Mouse (Mus musculus) heart, embryonic 13.5 days (tissue): Measurements from ENCODE around the gene Mpl. TPM values are rescaled to one million over a fixed set of nuclear protein-coding genes. Genes with fewer than 3 reads are reported as not detected.

ENCODE experiments used
- ATAC-seq: fragments of 200-750 bp; cut with Nextera tagmentation; 2 replicates; pipeline ENCODE4 v1.8.0; 2017; ENCODE audit warnings: moderate TSS enrichment; ENCODE audit not compliant: insufficient number of reproducible peaks, low FRiP score, low TSS enrichment; ENCODE audit errors: extremely low read depth
- H3K27ac ChIP-seq: fragments of 300-500 bp; sonication (generic); replicated peaks from 2 replicates; pipeline ENCODE4 v1.5.1; 2015; ENCODE audit warnings: moderate library complexity, mild to moderate bottlenecking, inconsistent platforms
- H3K27me3 ChIP-seq: fragments of 300-500 bp; sonication (generic); replicated peaks from 2 replicates; pipeline ENCODE4 v1.6.1; 2015; ENCODE audit warnings: mild to moderate bottlenecking, inconsistent platforms
- H3K36me3 ChIP-seq: fragments of 300-500 bp; sonication (generic); 2 replicates; pipeline ENCODE4 v1.6.1; 2015; ENCODE audit warnings: mild to moderate bottlenecking, inconsistent platforms
- H3K4me1 ChIP-seq: fragments of 300-500 bp; sonication (generic); 2 replicates; pipeline ENCODE4 v1.6.1; 2015; ENCODE audit warnings: inconsistent platforms
- H3K4me2 ChIP-seq: fragments of 300-500 bp; sonication (generic); 2 replicates; pipeline ENCODE4 v1.6.1; 2015; ENCODE audit warnings: inconsistent platforms, mild to moderate bottlenecking, moderate library complexity
- H3K4me3 ChIP-seq: fragments of 300-500 bp; sonication (generic); 2 replicates; pipeline ENCODE4 v1.5.1; 2015; ENCODE audit warnings: moderate library complexity, mild to moderate bottlenecking, inconsistent platforms
- H3K9ac ChIP-seq: fragments of 300-500 bp; sonication (generic); 2 replicates; pipeline ENCODE4 v1.6.1; 2015; ENCODE audit warnings: inconsistent platforms, mild to moderate bottlenecking, moderate library complexity
- H3K9me3 ChIP-seq: fragments of 300-500 bp; sonication (generic); 2 replicates; pipeline ENCODE4 v1.6.1; 2016; ENCODE audit warnings: inconsistent platforms
- WGBS: fragments of 180-500 bp; shearing (Covaris S2); methylation state at CpG from one replicate; pipeline ENCODE4 v1.1.7; 2015; ENCODE audit warnings: mixed read lengths; 5-methylcytosine and 5-hydroxymethylcytosine counted together
- polyA plus RNA-seq: library from polyadenylated mRNA; unstranded; fragments of >200 nt; fragmentation: Nextera tagmentation; extraction: Ambion mirVana; gene quantifications from 2 replicates; pipeline ENCODE4 v1.2.1, GENCODE M21; 2015

Gene Mpl
- polyA plus RNA-seq, 1 experiment from 2014 or later, result 2.1 TPM

- WGBS, result 90% methylated on average over 3 of the region's 3 CpGs
- Histone ChIP-seq H3K27me3 (no peaks in the 10 kb centered on the region), H3K27ac (no peak overlapping the region), H3K9ac (no peak overlapping the region), H3K9me3 (no peaks in the 10 kb centered on the region), H3K4me2 (no peak overlapping the region), H3K4me1 (peaks cover 9% of the 10 kb centered on the region), H3K4me3 (no peak overlapping the region), H3K36me3 (peaks cover 88% of the 10 kb centered on the region)
- ATAC-seq, result no peak
These were observed 55.9 kb downstream of the Mpl start for GRCm38 (mm10) chr4:118401421-118401820.

GRCm38 (mm10) chr4:118398400-118398799 lies 58.9 kb downstream of the Mpl start:
- H3K36me3 ChIP-seq, result peaks cover 89% of the 10 kb centered on the region

GRCm38 (mm10) chr4:118396433-118396832 lies 60.9 kb downstream of the Mpl start:
- no peaks in the 10 kb centered on the region for H3K9me3 ChIP-seq
- H3K4me3 ChIP-seq, result no peak overlapping the region
- no peak overlapping the region for H3K9ac ChIP-seq
- peaks cover 89% of the 10 kb centered on the region for H3K36me3 ChIP-seq
- peaks cover 27% of the 10 kb centered on the region for H3K4me1 ChIP-seq
- H3K27ac ChIP-seq, result peak overlapping the region; percentile 50; the same call in 1 of the 2 replicates
- WGBS, result 71% methylated on average over 3 of the region's 3 CpGs
- no peaks in the 10 kb centered on the region for H3K27me3 ChIP-seq
- ATAC-seq, result no peak
- H3K4me2 ChIP-seq, result no peak overlapping the region

More at GRCm38 (mm10) chr4:118398400-118398799, 58.9 kb downstream of the Mpl start:
- H3K4me2 ChIP-seq, result no peak overlapping the region
- no peak for ATAC-seq
- H3K4me1 ChIP-seq, result peaks cover 32% of the 10 kb centered on the region
- no peak overlapping the region for H3K4me3 ChIP-seq
- no peaks in the 10 kb centered on the region for H3K27me3 ChIP-seq
- WGBS, result 90% methylated on average over 6 of the region's 6 CpGs
- H3K9ac ChIP-seq, result no peak overlapping the region
- no peaks in the 10 kb centered on the region for H3K9me3 ChIP-seq
- H3K27ac ChIP-seq, result no peak overlapping the region

GRCm38 (mm10) chr4:118395289-118395688 lies 62.0 kb downstream of the Mpl start:
- Histone ChIP-seq H3K27me3 (no peaks in the 10 kb centered on the region), H3K36me3 (peaks cover 89% of the 10 kb centered on the region), H3K4me2 (0 out of 2 replicates have a peak overlapping the region, but pooled peaks have one; percentile 14), H3K9me3 (no peaks in the 10 kb centered on the region), H3K4me3 (no peak overlapping the region), H3K9ac (peak overlapping the region; percentile 50; the same call in 1 of the 2 replicates), H3K27ac (peak overlapping the region; percentile 84), H3K4me1 (peaks cover 27% of the 10 kb centered on the region)
- ATAC-seq, result no peak
- WGBS, result 29% methylated on average over 4 of the region's 4 CpGs

GRCm38 (mm10) chr4:118394505-118394904 lies 62.8 kb downstream of the Mpl start:
- WGBS, result 34% methylated on average over 6 of the region's 6 CpGs
- Histone ChIP-seq H3K36me3 (peaks cover 89% of the 10 kb centered on the region), H3K4me2 (no peak overlapping the region), H3K9ac (peak overlapping the region; percentile 53), H3K4me3 (no peak overlapping the region), H3K9me3 (no peaks in the 10 kb centered on the region), H3K4me1 (peaks cover 27% of the 10 kb centered on the region), H3K27me3 (no peaks in the 10 kb centered on the region), H3K27ac (peak overlapping the region; percentile 84)
- ATAC-seq, result no peak

Other genes with a start within 250 kb of the Mpl start
- 24.0 and 26.9 TPM in 2 replicates for gene Ptprf, start 166.1 kb downstream of the Mpl start, polyA plus RNA-seq
- 4.1 and 4.4 TPM in 2 replicates for gene Szt2, start 48.2 kb downstream of the Mpl start, polyA plus RNA-seq
- gene Med8, start 48.2 kb downstream of the Mpl start, polyA plus RNA-seq, result 73.2 and 81.3 TPM in 2 replicates
- gene Elovl1, start 29.4 kb downstream of the Mpl start, polyA plus RNA-seq, result 56.4 and 63.2 TPM in 2 replicates
- gene Cdc20, start 20.2 kb downstream of the Mpl start, polyA plus RNA-seq, result 171 and 186 TPM in 2 replicates
- gene Tie1, start 32.5 kb upstream of the Mpl start, polyA plus RNA-seq, result 57.7 and 61.1 TPM in 2 replicates
- 0.36 and 0.75 TPM in 2 replicates for gene 2610528J11Rik, start 69.5 kb upstream of the Mpl start, polyA plus RNA-seq
- gene Tmem125, start 86.5 kb upstream of the Mpl start, polyA plus RNA-seq, result 0.24 and 0.43 TPM in 2 replicates
- 0.31 and 0.53 TPM in 2 replicates for gene Cfap57, start 163.3 kb upstream of the Mpl start, polyA plus RNA-seq
- 76.0 and 78.9 TPM in 2 replicates for gene Ebna1bp2, start 163.3 kb upstream of the Mpl start, polyA plus RNA-seq
- not detected in 2 replicates for gene Olfr62, start 201.4 kb upstream of the Mpl start, polyA plus RNA-seq
- gene Olfr1342, start 235.2 kb upstream of the Mpl start, polyA plus RNA-seq, result 0.19 TPM in 1 of 2 replicates, not detected in the other
- not detected in 2 replicates for gene Olfr1341, start 246.0 kb upstream of the Mpl start, polyA plus RNA-seq